Mouse (Mus musculus) embryonic fibroblast, embryonic 13.5 days (primary cell): Measurements from ENCODE around the gene Vmn1r40.

ENCODE experiments used
- CTCF ChIP-seq: IDR thresholded peaks from 2 replicates; pipeline ENCODE4 v1.5.1; 2011; ENCODE audit warnings: mild to moderate bottlenecking, control low read depth, low read length, moderate library complexity, borderline replicate concordance; ENCODE audit not compliant: insufficient read depth
- POLR2A ChIP-seq: IDR thresholded peaks from 2 replicates; pipeline ENCODE4 v1.6.1; 2011; ENCODE audit warnings: low read depth, mild to moderate bottlenecking, control low read depth, low read length, moderate library complexity

DNA sequence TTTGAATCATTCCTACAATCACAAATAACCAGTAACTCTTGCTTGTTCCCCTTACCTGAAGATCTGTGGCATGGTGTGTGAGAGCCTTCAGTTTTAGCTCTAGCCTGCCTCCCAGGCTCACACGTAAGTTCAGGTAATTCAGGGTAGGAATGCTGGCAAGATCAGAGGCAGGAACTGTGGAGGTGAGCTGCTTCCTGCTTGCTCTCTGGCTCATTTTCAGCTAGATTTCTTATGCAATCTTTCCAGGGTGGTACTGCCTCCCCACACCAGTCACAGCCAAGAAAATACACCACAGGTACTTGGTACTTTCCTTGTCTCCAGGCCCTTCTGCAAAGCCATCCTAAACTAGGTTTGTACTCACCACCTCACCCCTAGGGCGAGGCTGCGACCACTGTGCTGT, 44.8 kb upstream of the Vmn1r40 start:
- TF ChIP-seq CTCF (no peak), POLR2A (no peak)
